17 mouse cellular contexts compared by ENCODE assay signal in the genomic region with DNA sequence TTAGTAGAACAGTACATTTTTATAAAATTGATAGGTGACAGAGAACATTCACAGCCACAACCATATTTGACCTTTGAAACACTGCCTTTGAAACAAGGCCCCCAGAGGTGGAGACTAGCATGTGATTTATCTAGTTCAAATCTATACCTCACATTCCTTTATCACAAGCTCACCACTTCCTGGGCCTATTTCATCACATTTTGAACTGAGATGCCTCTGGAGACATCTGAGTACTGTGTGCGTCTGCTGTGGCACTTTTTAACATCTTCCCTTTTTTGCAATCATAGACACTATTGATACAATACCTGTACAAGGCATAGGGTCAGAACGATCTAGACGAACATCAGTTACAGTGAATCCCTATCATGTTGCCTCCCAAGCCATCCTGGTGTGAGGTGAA.
"Had no signal": no experiment of that assay in that cellular context is flagged by ENCODE, and none has a peak within 500 bp of the region (broad histone marks: within the 10 kb centered on the region; RNA-seq: fewer than 3 reads in every experiment).

No protein-coding gene starts in this region.

- H3K27ac ChIP-seq: layer of hippocampus, adult 2 months; left cerebral cortex, adult 2 months; liver, embryonic 12.5 days; macrophage; midbrain, embryonic 13.5 days; neural tube, embryonic 12.5 days; stomach, embryonic 15.5 days had no signal

- H3K36me3 ChIP-seq: limb, embryonic 15.5 days; liver, embryonic 12.5 days; midbrain, embryonic 13.5 days; neural tube, embryonic 12.5 days; stomach, embryonic 15.5 days had no signal

- H3K4me3 ChIP-seq: layer of hippocampus, adult 2 months; left cerebral cortex, adult 2 months; limb, embryonic 15.5 days; liver, embryonic 12.5 days; midbrain, embryonic 13.5 days; myocyte; neural tube, embryonic 12.5 days; stomach, embryonic 15.5 days had no signal

- H3K4me1 ChIP-seq: liver, embryonic 12.5 days; midbrain, embryonic 13.5 days; neural tube, embryonic 12.5 days; stomach, embryonic 15.5 days had no signal

- H3K9ac ChIP-seq: limb, embryonic 15.5 days; liver, embryonic 12.5 days; lung, embryonic 14.5 days; midbrain, embryonic 13.5 days; neural tube, embryonic 12.5 days; stomach, embryonic 15.5 days had no signal

- H3K4me2 ChIP-seq: limb, embryonic 15.5 days; liver, embryonic 12.5 days; lung, embryonic 14.5 days; midbrain, embryonic 13.5 days; neural tube, embryonic 12.5 days; stomach, embryonic 15.5 days had no signal

- DNase-seq: kidney, adult 18-20 months; kidney, postnatal 10 days; kidney, postnatal 4 days; lung, embryonic 14.5 days; lung, postnatal 14 days; spleen, adult 18-20 months; thymus, adult 2 months; thymus, postnatal 36 days had no signal

- ATAC-seq: liver, embryonic 12.5 days; midbrain, embryonic 13.5 days had no signal

- H3K9me3 ChIP-seq: limb, embryonic 15.5 days; liver, embryonic 12.5 days; midbrain, embryonic 13.5 days; neural tube, embryonic 12.5 days; stomach, embryonic 15.5 days had no signal

- H3K27me3 ChIP-seq: limb, embryonic 15.5 days; liver, embryonic 12.5 days; midbrain, embryonic 13.5 days; neural tube, embryonic 12.5 days; stomach, embryonic 15.5 days had no signal
